Mouse (Mus musculus): Measurements from ENCODE around the gene Ercc1.
A peak's percentile ranks its signal among the peaks of the same experiment; 100 is the strongest.

GRCm38 (mm10) chr7:19300501-19301421 lies 43.8 kb upstream of the Ercc1 start:
- peak; percentile 96 for TF ChIP-seq CTCF (IDR thresholded peaks at IDR 0.05)
- TF ChIP-seq EP300 (IDR thresholded peaks at IDR 0.05), result peak; percentile 72
